Mouse (Mus musculus) erythroblast, adult 5-6 weeks (primary cell): ENCODE data around the gene Csdc2. TPM values are rescaled to one million over a fixed set of nuclear protein-coding genes. Genes with fewer than 3 reads are reported as not detected.
"Not testable (repeated sequence)": the region's sequence is repeated elsewhere in the genome, so short reads cannot be mapped to it uniquely, and the experiment has no call there.

Source experiments
- ATAC-seq: replicated peaks from 2 replicates; pipeline ENCODE4 v1.8.0; 2016; ENCODE audit warnings: moderate number of reproducible peaks, mild to moderate bottlenecking, moderate TSS enrichment, inconsistent platforms; ENCODE audit not compliant: poor library complexity, low FRiP score, severe bottlenecking
- total RNA-seq, 2 experiments: library from RNA; stranded (forward) in 1 of 2; stranded (reverse) in 1 of 2; fragments of 150-400 nt in 1 of 2; fragments of 200-764, 138-1000 nt in 1 of 2; gene quantifications; 2 replicates each; pipeline versions ENCODE4 v1.2.3 to v1.2.4; 2015 to 2017; ENCODE audit warnings: low replicate concordance in 2 of 2

Gene Csdc2
- total RNA-seq, 2 experiments from 2014 or later, result not detected

DNA sequence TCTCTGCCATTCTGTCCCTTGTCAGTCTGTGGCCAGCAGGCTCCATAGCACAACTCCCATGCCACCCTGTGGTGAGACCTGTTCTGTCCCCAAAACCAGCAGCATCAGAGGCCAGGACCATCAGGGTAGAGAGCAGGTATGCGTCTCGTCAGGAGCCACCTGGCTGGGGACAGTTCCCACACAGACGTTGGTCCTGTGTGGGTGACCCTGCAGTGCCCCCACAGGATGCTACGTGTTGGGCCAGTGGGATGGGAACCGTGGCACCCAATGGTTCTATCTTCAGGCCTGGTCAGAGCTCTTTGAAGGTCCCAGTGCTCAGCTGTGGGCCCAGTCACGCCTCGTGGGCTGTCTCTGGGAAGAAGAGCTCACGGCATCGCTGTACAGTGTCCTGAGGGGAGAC is 14.6 kb downstream of the Csdc2 start:
- no peak for ATAC-seq

DNA sequence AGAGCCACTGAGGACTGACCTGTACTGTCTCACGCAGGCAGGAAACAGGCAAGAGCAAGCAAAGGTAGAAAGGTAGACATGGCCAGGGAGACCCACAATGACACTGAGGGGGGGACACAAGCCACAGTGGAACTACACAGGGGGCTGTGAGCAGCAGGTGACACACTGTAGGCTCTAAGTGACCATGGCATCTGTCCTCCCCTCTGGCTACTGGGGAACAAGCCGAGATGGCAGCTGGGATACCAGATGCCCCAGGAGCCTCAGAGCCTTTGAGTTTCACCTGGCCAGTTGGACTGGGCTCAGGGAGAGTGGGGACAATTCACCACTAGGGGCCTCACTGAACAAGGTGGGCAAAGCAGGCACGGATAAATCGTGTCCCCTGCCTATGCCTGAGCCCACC is 15.8 kb downstream of the Csdc2 start:
- ATAC-seq, result no peak

DNA sequence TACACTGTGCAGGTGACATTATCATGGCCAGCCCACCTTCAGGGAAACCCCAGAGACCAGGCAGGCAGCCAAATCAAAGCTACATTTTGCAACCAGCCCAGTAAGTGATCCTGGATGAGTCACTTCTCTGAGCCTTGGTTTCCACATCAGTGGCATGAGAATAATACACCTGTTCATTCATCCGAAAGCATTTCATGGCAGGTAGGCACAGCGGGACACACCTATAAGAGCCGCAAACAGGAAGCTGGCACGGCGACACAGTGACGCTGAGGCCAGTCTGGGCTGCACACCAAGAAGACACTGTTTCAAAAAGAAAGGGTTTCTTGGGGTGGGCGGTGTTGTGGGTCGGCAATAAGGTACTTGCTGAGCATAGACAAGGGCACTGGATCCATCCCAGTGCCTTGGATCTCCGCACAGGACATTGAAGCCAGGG is 17.6 kb downstream of the Csdc2 start:
- ATAC-seq, result no peak

DNA sequence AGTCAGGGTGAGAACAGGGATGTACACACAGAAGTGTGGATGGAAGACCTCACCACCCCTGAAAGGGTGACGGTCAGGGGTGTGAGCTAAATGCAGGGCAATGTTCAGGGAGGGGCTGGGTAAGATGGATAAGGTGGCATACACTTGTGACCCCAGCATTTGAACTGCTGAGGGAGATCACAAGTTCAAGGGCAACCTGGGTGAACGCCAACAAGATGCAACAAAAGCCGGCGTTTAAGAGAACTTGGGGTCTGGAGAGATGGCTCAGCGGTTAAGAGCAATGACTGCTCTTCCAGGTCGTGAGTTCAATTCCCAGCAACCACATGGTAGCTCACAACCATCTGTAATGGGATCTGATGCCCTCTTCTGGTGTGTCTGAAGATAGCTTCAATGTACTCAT is 18.2 kb downstream of the Csdc2 start:
- ATAC-seq, result no peak

DNA sequence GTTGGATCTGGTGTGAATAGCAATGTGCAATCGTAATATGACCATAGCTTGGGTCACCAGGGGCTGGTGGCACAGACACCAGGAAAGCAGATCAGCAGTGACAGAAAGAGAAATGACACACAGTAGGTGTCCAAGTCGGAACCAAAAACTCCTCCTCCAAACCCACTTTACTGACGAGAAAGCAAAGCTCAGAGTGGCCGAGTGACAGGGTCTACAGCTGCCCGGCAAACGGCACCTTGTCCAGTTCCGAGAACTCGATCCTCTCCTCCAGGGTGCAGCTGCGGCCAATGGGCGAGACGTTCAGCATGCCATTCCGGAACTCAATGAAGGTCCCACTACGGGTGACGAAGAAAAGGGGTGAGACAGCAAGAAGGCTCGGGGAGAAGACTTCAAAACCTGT is 18.9 kb downstream of the Csdc2 start:
- ATAC-seq, result no peak

DNA sequence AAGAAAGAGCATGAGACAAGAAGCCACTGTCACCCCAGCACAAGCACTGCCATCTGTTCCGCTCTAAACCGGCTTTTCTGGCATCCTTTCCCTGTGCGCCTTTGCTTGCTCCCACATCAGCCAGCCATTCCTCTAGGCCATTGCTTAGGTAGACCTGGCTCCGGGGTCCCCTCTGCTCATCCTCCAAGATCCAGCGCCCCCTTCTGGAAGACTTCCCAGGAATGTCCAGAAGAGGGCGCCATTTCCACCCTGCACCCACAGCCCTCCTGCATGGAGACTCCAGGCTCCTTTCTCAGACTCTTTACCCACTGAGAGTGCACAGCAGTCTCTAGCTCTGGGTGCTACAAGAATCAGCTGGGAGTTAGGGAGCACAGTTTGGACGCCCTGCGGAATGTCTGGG is 19.9 kb downstream of the Csdc2 start:
- no peak for ATAC-seq

DNA sequence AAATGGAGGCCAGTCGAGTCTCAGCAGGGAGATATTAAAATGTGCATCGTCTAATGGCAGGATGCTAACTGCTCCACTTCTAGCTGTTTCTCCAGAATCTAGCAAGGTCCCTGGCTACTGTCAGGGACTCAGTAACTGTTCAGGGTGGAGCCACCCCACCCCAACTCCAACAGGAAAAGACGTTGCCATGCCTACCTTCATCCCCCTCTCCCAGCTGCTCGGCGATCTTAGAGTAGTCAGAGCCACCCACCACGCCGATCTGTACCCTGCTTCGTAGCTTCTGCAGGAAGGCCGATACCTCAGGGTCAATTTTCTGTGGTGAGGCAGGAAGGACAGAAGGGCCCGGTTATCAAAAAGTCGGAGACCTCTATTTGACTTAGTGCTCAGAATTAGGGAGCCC is 21.0 kb downstream of the Csdc2 start:
- no peak for ATAC-seq

DNA sequence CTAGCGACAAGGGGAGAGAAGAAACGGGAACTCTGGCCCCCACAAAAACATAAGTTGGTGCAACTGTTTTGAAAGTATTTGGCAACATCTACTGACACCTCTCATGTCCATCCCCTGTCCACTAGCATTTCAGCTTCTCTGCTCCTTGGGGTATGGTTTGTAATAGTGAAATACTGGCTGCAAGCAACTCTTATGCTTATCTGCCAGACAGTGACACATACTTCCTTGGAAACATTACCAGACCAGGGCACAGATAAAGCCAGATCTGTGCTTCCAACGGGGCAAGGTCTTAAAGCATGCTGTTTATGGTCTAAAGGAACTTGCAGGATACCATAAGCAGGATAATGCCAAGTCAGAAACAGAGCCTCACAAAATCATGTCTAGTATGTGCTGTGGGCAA is 22.3 kb downstream of the Csdc2 start:
- no peak for ATAC-seq

DNA sequence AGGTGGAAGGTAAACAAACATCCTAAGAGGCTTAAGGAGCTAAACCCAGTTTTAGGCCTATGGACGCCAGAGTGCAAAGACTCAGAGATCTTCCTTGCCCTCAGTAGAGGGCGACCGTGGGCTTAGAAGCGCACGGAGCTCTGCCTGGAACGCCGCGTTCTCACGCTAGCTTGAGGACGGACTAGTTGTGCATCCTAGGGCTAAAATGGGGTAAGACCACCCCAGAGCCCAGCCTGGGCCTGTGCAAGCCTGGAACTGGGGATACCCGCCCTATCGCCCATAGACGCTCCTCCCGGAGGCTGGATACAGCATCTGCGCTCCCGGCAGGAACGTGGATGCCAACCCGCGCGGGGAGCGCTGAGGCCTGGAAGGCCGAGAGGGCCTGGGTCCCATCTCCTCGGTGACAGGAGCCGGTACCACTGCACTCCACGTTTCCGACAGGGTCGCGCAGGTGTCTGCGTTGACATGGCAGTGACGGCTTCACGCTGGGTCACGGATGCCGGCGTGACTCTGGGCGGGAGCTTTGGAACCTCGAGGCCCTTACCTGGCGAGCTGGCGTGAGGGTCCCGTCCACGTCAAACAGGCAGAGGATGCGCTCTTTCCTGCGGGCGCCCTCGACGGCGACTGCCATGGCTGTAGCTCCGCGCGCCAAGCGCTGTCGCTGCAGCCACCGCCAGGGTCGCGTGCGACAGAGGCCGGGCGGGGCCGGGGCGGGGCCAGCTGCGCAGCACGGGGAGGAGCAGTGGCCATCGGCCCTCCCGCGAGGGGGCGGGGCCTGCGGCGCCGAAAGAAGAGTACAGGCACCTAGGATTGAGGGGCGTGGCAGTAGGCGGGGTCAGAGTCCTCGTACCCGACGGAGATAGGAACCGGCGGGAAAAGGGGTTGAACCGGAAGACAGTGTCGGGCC is 23.9 kb downstream of the Csdc2 start, which contains the start of gene Pmm1:
Gene Pmm1, minus strand, starts transcription at position 760 of the 907 bp plus-strand sequence.
- ATAC-seq, result peak; percentile 92

DNA sequence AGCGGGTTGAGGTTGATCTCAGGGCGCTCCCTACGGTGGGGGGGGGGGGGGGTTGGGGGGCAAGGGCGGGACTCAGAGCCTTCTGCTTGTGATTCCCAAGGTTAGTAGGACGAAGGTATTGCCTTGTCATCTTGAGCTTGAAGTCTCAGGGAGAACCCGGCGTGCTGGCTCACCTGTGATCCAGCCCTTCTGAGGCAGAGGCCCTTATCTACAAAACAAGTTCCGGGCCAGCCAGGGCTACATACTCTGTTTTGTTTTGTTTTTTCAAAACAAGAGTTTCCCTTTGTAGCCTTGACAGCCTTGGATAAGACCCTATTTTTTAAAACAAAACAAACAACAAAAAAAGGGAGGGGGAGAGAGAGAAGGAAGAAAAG is 24.5 kb downstream of the Csdc2 start:
- peak; percentile 37 for ATAC-seq

DNA sequence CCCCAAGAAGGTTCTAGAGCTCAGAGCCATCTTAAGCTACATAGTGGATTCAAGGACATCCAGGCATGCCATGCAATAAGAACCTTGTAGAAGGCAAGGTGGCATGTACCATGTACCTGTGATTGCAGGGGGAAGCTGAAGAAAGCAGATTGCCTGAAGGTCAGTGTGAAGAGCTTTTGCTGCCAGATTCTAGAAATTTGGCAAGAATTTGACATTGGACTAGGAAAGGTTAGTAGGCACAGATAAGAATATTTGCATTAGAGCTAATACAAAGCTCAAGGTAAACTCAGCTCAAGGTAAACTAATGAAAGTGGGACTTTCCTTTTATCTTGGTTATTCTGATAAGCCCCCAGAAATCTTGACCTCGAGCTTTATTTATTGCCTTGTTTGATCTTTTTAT is 27.7 kb downstream of the Csdc2 start:
- no peak for ATAC-seq

DNA sequence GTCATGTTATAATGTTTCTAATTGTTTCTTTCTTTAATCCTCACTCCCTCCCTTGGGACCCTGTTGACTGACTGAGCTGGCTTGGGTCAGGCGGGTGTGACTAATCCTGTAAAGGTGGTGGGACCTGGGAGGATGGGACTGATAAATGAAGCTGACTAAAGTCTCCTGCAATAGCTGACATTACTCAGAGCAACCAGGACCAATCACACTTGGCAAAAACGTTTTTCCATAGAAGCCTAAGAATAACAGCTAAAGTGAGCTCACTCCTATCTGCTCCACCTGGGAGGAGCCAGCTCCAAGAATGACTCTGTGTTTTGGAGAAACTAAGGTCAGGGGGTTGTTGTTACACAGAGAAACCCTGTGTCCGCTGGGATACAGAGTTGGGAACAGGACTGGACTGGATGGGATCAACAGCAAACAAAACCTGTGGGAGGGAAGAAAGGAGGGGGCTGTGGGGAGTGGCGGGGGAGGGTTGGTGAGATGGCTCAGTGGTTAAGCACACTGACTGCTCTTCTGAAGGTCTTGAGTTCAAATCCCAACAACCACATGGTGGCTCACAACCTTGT is 28.5 kb downstream of the Csdc2 start:
- ATAC-seq, result no peak

DNA sequence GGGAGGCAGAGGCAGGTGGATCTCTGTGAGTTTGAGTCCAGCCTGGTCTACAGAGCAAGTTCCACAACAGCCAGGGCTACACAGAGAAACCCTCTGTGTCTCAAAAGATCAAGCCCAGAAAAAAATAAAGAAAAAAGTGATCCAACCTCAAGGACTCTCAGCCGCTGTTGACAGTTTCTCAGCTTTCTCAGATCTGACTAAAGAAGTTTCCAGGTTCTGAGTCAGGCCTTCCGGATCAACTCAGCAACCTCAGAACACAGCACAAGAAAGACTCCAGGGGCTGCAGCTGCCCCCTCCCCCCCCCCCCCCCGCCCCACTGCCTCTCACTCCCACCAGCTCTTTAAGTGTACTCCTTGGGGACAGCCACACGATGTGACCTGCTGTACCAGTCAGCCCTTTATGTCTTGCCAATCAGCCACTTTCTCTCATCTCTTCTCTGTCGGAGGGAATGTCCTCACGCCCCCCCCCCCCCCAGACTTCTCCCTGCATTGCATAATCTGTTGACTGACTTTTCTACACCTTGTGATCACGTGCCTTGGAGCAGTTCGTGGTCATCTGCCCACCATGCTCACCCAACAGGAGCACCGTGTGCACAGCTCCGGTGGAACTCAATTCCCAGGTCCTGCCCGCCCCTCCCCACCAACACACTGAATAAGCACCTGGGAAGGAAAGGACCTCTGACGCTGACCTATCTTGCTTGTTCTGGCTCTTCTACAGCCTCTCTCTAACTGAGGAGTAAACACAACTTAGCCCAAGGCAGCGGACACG is 29.7 kb downstream of the Csdc2 start:
- ATAC-seq, result no peak

DNA sequence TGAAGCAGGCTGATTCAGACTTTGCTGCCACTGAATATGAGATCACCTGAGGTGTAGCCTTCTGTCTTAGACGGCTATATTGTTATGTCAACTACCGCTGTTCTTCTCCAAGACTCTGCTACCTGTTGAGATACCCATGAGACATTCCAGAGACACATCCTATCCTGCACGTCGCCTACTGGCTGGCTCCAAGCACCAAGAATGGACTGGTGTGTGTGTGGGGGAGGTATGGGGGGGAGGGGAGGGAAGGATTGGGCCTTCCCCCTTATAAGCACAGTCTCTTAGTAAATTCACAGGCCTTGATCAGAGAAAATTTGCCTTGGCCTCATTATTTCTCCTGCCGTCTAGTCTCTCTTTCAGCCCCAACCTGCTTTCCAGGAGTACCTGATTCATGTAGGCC is 31.3 kb downstream of the Csdc2 start:
- no peak for ATAC-seq

DNA sequence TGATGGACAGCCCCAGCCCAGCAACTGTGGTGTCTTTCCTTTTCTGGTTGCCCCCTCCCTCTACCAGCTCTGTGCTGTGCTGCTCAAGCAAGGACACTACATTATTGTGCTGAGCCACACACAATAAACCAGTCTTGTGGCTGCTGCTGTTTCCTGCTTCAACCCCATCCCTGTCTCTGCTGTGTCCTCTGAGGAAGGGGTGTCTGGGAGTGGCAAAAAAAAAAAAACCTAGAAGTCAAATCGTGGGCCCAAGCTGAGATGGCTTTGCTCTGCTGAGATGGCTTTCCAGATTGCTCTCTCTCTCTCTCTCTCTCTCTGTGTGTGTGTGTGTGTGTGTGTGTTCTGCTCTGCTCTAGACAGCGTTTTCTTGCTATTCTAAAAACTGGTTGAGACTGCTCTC is 31.9 kb downstream of the Csdc2 start:
- ATAC-seq, result no peak

DNA sequence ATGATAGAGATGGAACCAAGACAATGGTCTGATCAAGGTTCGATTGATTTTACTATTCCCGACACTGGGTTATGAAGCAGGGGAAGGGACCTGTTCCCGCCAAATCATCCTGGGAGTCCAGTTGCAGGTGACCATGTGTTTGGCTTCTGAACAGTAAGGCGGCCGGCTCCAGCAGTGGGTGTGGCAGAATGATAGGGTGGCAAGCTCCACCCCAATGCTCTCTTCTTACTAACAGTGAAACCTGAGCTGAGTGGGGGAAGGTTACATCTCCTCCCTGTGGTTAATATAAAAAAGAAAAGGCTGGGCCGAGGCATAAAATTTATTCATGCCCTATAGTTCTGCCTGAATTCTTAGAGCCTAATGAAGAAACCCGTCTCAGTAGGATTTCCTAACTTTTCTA is 32.6 kb downstream of the Csdc2 start:
- peak; percentile 96 for ATAC-seq

DNA sequence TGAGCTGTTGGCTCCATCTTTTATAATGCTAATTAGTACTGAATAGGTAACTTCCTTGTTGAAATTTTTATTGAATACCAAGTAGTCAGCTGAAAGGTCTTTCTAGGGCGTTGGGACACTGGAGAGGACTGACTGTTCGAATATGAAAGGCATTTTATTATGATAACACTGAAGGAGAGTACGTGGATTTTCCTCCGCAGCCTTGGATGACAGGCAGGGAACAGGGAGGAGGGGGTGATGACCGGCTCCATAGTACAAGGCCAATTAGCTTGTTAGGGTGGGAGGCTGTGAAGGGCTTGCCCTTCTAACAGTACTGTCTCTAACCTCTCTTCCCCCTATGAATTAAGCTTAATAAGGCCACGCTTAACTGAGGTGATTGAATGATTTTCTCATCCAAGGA is 33.1 kb downstream of the Csdc2 start:
- not testable (repeated sequence) for ATAC-seq

DNA sequence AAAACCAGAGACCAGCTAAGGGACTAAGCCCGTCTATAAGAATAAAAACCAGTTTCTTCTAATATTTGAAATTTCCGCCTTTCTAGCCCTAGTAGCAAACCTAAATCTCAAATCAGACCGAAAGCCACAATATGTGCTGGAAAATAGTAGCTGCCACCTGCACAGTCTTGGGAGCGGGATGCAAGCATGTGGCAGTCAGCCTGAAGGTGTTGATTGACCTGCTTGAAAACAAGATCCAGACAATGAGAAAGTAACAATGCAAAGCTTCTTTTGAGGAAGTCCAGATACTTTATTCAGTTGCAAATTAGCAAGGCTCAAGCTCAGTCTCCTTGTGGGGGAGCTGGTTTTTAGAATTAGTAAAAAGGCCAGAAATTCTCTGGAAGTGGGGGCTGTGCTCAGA is 33.9 kb downstream of the Csdc2 start:
- not testable (repeated sequence) for ATAC-seq

DNA sequence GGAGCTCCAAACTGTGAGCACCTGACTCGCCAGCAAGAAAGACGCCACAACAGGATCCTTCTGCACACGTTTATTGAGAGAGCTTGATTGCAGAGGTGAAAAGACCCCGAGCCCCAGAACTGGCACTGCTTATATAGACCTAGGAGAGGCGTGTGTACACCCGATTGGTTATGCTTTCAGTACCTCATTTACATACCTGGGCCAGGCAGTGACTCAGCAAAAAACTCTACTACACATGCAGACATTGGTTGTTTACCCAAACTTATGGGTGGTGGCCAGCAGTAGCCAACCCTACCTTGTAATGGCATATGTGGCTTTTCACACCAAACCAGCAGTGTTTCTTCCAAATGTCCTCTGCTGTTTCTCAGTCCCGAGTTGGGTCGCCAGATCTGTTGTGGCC is 38.6 kb downstream of the Csdc2 start:
- not testable (repeated sequence) for ATAC-seq

DNA sequence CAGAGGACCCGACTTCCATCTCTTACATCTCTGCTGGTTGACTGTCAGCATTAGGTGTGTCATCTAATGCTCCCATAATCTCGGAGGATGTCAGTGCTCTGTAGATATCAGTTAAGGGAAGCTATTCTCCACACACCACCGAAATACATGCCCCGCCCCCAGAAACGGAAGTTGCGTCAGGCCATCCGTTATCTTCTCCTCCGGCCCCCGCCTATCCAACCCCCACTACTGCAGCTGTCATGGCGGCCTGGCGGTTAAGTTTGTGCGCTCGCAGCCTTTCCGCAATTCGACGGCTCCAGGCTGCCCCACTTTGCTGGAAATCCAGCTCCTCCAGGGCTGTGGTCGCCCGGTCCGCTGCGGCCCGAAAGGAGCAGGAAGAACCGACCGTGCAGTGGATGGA is 43.8 kb downstream of the Csdc2 start, which contains the start of gene 1700029P11Rik:
Gene 1700029P11Rik, plus strand, starts transcription at position 220 of the 400 bp plus-strand sequence.
- ATAC-seq, result no peak

DNA sequence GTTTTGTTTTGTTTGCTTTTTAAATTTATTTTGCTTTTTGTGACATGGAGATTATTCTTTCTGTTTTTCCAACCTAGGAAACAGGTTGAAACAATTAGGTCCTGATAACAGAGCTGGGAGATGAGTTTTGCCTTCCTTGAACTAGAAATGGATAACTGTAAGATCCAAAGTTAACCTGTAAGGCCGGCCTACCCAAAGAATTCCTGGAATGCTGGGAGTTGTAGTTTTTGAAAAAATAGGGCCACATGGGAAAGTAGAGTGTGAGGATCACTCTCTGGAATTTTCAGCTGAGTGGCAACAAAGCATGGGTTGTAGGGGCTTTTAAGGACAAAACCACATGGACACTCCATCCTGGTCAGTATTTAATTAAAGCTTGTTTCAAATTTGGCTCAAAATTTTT is 45.6 kb downstream of the Csdc2 start:
- ATAC-seq, result no peak
